Mouse (Mus musculus): ENCODE results near the gene Ajm1.
"Not testable (repeated sequence)": the region's sequence is repeated elsewhere in the genome, so short reads cannot be mapped to it uniquely, and the experiment has no call there.

Gene Ajm1

DNA sequence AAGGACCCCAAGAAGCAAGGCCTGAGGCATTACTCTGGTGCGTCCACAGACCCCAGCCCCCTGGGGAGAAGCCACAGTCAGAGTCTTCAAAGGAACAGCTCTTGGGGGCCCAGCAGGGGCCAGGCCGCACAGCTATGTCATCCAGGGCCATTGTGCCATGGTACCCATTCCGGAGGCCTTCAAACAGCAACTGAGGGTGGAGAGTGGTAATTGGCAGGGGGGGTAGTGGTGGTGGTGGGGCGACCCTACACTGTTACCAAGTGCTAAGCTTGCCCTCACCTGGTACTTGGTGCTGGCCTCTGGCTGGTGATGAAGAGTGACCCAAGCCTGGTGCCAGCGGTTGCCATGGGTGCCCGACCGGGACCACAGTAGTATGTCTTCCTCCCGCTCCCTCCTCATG lies 15.8 kb downstream of the Ajm1 start:
- no peak for DNase-seq (ENCODE audit: low spot score)

DNA sequence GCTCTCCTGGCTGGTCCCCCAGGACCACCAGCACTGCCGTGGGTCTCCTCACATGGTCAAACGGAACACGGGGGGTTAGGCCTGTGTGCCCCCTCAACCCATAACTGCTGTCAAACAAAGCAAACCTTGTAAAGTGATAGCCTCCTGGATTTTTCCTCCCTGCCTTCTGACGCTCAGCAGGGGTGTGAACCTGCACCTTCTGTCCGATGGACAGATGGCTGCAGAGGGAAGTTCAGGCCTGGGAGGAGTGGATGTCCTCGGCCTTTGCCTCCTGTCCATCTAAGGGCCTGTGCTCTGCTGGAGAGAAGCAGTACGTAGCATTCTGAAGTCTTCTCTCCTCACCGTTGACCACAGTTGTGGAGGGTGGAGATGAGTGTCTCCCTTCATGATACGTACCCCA lies 19.6 kb downstream of the Ajm1 start:
- no peak for DNase-seq (ENCODE audit: low spot score)

DNA sequence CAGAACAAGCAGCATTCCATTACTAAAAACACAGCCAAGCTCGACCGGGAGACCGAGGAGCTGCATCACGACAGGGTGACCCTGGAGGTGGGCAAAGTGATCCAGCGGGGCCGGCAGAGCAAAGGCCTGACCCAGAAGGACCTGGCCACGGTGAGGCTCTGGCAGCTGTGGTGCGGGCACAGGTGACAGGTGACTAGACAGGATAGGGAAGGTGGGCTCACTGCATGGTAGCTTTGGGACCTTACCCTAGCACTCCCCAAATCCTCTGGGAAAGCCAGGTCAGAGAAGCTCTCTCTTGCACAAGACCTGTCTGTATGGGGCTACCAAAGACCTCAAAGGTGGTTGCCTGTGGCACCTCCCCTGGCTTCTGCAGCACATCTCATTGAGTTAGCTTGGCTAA lies 21.0 kb downstream of the Ajm1 start:
- DNase-seq (ENCODE audit: low spot score), result no peak

DNA sequence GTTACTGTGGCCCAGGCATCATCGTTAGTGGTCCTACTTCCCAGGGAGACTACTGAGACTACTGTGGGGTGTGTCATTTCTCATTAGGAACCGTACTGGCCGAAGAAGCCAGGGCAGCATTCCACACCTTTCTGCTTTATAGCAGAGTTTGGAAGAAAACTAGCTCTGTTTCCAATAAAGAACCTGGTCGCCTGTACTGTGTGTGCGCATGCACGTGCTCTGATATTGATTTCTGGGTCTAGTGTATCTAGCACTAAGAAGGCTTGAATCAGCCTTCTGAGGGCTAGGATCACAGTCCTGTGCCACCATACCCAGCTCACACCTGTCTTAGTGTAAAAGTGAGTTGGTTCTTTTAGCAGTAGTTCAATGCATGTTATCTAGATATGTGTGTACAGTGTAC lies 22.8 kb downstream of the Ajm1 start:
- DNase-seq (ENCODE audit: low spot score), result no peak

DNA sequence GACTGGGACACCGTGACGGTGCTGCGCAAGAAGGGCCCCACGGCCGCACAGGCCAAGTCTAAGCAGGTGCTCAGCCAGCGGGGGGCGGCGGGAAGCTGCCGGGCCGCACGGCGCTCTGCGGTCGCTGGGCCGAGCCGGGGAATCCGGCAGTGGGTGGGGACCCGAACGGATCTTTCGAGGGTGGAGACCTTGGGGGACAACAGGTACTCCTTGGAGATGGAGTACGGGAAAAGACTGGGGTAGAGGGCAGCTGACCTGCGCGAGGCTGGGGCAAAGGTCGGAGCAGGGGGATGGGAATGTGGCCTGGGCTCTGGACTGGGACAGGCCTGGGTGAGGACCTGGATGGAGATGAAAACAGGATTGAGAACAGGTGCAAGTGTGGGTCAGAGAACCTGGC lies 23.6 kb downstream of the Ajm1 start:
- no peak for DNase-seq (ENCODE audit: low spot score)

DNA sequence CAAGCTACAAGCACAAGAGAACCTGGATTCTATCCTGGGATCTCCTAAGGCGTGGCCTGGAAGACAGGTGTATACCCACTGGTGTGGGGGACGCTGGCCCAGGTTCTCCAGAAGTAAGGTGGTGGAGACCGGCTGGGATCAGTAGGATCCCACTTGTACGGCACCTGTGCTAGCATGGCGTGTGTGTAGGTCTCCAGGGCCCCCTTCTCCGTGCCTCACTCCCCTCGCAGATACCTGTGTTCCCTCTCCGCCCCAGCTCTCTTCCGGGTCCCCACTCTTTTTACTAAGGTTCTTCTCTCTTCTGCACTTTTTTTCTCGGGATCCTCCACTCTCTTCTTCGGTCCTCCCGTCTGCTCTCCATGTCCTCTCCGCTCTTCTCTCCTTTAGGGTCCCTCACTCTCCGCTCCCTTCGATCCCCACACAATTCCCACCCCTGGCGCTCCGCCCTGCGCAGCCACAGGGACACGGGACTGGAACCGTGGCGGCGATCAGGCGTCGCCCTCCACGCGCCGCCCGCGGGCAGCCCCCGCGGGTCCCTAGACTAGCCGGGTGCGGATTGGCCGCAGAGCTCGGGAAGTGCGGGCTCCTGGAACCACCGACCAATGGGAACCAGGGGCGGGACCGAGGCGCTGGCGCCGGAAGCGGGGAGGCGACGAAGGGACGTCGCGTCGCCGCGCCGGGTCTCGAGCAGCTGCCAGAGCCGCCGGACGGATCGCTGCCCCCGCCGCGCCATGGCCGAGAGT lies 24.2 kb downstream of the Ajm1 start, which contains the start of gene Edf1:
Edf1 (plus strand) TSS at position 627 of the 743 bp plus-strand sequence.
- peak; percentile 95 for DNase-seq (ENCODE audit: low spot score)

DNA sequence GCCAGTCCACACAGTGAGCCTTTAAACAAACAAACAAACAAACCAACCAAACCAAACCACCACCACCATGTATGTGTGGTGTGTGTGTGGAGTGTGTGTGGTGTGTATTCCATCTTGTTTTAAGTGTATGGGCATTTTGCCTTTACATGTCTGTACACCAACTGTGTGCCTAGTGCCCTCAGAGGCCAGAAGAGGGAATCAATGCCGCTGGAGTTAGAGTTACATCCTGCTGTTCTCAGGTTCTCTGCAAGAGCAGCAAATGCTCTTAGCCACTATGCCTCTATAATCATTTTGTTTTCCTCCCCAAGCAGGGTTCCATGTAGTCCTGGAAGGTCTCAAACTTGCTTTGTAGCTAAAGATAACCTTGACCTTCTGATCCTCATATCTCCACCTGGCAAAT lies 25.3 kb downstream of the Ajm1 start:
- DNase-seq (ENCODE audit: low spot score), result no peak

DNA sequence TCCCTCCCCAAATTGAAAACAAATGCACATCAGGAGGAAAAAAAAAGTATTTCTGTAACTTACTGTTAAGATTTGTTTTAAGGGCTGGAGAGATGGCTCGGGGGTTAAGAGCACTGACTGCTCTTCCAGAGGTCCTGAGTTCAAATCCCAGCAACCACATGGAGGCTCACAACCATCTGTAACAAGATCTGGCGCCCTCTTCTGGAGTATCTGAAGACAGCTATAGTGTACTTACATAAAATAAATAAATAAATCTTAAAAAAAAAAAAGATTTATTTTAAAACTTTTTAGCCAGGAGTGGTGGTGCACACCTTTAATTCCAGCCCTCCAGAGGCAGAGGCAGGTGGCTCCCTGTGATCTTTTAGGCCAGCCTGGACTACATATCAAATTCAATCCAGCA lies 26.1 kb downstream of the Ajm1 start:
- not testable (repeated sequence) for DNase-seq (ENCODE audit: low spot score)

DNA sequence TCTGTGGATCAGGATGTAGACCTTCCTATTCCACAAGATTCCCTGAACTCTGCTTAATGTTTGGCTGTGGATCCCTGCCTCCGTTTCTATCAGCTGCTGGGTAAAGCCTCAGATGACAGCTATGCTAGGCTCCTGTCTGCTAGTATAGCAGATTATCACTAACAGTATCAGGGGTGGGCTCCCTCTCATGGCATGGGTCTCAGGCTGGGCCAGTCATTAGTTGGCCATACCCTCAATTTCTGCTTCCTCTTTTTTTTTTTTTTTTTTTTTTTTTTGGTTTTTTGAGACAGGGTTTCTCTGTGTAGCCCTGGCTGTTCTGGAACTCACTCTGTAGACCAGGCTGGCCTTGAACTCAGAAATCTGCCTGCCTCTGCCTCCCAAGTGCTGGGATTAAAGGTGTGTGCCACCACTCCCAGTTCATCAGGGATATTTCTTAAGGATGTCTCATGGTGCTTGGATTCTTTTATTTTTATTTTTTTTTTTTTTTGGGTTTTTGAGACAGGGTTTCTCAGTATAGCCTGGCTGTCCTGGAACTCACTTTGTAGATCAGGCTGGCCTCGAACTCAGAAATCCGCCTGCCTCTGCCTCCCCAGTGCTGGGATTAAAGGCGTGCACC lies 28.3 kb downstream of the Ajm1 start:
- not testable (repeated sequence) for DNase-seq (ENCODE audit: low spot score)

DNA sequence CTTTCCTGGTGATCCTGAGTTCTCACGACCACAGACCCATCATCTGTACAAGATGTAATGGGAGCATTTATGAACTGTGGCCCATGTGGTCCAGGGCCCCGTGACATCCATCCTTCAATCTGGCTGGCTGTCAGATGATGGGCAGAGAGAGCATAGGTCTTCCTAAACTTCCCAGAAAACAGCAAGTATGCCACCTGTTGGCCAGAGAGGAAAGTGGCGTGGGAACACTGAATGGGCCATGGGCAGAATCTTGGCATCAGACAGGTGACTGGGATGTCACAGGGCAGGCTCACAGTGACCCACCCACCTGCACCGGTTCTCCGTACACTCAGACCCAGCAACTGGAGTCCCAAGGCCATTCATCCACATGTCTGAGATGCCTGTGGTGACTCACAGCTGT lies 30.4 kb downstream of the Ajm1 start:
- no peak for DNase-seq (ENCODE audit: low spot score)

DNA sequence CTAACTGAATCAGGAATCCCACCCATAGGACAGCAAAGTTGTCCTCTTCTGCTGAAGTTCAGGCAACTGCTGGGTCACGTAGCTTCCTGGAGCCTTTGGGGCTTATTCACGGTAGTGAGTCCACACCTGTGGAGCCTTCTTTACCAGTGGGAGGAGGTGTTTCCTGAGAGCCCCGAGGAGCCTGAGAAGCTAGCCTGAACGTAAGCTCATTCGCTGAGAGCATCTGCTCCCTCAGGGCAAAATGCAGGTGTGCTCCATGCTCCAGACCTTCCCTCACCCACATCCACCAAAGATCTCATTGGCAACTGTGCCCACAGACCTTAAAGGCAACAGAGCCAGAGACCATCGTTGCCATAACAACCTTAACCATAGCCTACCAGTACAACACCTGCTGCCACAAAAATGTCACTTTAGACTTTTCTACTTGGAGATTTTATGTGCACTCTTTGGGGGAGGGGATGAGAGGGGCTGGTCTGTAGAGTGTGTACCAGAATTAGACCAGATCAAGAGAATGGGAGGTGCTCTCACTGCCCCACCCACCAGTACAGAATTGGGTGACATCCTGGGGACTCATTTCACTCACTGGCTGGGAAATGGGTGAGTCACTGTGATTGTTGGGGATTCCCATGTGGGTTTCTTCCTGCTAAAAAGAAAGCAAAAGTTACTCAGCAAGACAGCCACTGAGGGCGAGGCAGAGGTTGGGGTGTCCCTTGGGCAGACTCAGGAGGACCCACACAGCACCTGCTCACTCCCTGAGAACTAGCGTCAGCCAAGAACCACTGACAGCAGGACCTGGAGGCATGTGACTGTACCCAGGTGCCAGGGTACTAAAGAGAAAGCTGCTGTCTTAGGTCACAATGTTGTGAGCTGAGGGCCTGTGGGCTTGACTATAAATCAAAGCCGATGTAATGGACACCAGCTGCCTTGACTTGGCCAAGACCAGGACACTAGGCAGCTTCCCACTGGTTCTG lies 32.3 kb downstream of the Ajm1 start:
- DNase-seq (ENCODE audit: low spot score), result no peak

DNA sequence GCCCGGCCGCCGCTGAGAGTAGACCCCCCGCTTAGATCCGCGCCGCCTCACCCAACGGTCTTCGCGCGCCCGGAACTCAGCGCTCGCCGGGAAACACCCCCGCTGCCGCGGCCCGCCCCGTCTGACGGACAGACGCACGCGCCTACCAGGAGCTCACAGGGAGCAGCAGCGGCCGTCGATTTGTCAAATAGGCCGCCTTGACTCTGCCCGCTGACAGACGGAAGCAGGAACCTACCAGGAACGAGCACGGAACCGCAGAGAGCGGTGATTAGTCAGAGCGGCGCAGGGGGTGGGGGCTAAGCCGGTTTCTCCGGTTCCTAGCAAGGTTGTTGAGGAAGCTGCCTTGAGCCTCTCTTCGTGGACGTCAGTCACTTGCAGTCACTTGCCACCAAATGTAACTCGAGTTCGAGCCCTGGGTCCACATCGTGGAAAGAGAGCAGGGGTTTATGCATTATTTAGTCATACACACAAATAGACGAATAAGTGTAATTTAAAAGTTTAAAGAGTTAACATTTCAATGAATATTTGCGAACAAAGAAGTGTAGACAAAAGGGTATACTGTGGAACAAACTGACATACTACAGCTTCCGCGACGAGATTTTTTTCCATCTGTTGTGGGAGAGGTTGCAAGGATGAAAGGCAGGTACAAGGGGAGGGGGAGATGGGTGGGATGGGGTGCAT lies 34.6 kb downstream of the Ajm1 start, which contains the start of gene Traf2:
Traf2 (minus strand) TSS at position 130 of the 681 bp plus-strand sequence.
- DNase-seq (ENCODE audit: low spot score), result peak; percentile 98

DNA sequence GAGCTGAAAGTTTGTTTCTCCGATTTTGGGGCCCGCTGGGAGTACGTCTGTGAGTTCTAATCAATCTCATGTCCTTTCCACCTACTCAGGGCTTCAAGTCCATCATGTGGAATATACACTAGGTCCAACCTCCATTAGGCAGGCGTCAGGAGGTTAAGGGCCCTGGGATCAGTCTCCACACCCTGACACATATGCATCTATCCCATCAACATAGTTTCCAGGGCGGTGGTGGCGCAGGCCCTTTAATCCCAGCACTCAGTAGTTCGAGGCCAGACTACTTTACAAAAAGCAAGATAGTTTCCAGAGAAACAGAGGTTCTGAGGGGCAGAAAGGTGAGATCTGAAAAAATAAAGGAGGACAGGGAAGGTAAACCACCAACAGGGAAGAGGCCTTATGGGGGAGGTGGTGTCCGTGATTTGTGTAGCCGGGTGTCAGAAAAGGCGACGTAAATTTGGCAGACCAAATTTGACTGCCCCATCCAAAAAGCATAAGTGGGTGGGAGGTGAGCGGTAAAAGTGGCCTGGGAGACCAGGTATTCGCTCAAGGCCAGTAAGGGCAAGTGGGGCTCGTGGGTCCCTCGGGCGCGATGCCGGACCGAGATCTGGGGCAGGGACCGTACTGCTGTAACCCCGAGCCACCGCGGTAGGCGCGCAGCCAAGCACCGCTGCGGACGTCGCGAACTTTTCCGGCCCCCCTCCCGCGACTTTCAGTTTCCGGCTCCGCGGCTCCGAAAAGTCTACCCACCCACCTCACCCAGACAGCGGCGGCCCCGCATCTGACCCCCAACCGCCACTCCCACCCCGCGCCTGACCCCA lies 35.4 kb downstream of the Ajm1 start:
- no peak for DNase-seq (ENCODE audit: low spot score)

DNA sequence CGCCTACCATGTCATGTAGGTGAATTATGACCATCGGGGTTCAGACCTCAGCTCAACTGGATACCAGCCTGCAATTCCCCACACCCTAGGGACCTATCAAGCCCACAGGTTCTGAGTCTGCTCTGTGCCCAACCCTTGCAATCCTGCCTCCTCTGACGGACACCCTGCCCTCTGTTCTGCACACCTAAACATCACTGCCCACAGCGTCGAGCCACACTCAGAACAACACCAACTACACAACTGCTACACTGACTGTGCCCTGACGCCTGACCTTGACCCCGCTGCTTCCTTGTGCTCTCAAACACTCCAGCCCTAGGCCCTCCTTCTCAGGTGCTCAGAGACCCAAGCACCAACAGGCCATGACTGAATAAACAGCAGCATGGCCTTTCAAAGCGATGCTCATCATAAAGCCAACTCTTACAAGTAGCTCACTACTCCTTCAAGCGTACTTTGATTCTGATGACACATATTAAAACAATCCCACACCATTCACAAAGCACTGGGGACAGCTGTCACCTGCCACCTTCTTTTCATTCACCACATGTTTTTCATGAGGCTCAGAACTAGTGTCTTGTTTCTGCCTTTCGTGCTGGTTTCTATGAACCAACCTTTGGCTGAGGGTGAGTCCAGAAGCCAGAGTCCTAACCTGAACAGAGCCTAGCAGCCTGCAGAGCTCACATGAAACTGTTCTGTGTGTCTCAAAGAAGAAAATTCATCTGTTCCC lies 39.8 kb downstream of the Ajm1 start:
- no peak for DNase-seq (ENCODE audit: low spot score)

DNA sequence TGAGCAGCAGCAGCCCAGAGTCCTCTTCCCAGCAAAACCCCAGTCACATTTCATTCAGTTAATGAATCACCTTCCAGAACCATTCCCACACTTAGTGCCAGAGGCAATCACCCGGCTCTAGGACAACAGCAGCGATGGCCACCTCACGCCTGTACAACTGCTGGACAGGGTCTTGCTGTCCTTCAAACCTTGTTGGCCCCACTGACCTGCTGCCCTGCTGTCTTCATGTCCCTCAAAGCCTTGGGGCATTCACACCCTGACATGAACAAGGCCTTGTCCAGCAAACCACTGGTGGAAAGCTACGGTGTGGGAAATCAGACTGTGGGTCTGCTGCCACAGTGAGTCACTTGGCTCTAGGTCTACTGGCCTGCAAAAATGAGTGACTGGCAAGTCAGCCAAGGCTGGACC lies 41.0 kb downstream of the Ajm1 start:
- no peak for DNase-seq (ENCODE audit: low spot score)

DNA sequence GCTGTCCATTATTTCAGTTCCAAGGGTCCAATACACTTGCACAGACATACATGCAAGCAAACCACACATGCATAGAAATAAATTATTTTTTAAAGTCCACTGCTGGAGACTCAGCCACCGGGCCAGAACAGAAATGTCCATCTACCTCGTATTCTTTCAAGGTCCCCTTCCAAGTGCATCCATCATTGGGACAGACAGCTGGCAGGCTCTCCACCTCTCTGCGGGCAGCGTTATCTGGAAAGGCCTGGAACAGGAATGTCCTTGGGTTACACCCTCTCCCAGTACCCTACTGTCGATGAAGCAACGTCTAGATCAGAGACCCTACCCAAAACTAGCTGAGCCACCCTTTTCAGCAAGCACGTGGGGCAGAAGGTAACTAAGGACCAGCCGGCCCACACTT lies 45.0 kb downstream of the Ajm1 start:
- no peak for DNase-seq (ENCODE audit: low spot score)

DNA sequence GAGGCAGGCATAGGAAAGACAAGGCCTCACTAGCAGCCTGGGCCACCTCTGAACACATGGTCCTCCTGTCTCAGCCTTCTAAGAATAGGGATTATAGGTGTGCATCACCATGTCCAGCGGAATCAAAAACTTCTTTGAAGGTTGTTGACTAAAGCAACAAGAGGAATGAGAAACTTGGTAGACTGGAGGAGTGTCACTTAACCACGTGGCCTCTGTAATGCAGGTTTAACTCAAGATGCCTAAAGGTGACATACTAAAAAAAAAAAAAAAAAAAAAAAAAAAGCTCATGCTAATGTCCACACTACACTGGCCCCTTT lies 46.7 kb downstream of the Ajm1 start:
- no peak for DNase-seq (ENCODE audit: low spot score)

DNA sequence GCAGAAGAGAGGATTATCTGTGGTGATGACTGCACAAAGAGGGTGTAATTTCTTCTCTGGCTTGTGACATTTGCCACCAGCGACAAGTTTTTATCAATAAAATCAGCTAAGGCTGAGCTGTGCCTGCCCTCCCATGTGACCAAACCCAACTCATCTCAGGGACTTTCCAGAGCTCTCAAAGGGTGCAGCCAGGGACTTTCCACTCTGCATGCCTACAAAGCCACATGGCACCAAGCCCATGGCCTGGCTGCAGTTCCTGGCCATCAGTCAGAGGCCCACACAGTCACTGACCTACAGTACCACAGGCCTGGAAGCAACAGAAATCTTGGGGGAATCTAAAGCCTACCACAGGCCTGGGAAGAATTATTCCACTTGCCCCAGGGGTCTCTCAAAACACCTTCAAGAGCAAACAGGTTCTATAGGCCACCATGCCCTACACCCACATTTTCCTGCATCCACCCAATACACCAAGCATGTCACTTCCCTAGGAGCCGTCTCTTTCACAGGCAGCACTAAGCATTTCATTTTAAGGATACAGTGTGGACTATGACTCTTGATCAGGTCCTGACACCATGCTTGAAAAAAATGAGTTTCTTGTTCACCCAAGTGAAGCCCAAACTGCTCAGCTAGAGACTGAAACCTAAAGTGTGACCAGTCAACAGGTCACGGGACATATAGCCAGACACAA lies 47.2 kb downstream of the Ajm1 start:
- DNase-seq (ENCODE audit: low spot score), result peak; percentile 59

DNA sequence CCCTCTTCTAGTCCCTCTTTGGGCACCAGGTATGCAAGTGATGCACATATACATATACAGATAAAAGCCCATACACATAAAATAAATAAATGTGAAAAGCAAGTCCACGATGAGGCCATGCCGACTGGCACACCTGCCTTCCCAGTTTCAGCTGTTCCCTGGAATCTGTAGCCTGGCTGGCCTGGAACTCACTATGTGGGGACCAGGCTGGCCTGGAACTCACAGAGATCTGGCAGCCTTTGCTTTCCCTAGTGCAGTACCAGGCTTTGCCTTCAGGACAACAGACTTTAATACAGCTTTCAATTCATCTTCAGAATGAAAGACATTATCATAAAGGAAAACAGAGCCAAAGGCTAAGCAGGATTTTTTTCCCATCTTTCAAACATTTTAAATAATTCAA lies 47.9 kb downstream of the Ajm1 start:
- DNase-seq (ENCODE audit: low spot score), result no peak

All from ovary, postnatal 36 days (tissue).